Mouse (Mus musculus) B cell, adult 67 days (primary cell): ENCODE data around the gene Grin2c. TPM values are rescaled to one million over a fixed set of nuclear protein-coding genes. Genes with fewer than 3 reads are reported as not detected.

Experiments used
- total RNA-seq, 2 experiments: library from RNA; stranded (reverse); gene quantifications; 4 replicates each; pipeline ENCODE4 v1.2.4; 2023

The Grin2c gene
- not detected for total RNA-seq

DNA sequence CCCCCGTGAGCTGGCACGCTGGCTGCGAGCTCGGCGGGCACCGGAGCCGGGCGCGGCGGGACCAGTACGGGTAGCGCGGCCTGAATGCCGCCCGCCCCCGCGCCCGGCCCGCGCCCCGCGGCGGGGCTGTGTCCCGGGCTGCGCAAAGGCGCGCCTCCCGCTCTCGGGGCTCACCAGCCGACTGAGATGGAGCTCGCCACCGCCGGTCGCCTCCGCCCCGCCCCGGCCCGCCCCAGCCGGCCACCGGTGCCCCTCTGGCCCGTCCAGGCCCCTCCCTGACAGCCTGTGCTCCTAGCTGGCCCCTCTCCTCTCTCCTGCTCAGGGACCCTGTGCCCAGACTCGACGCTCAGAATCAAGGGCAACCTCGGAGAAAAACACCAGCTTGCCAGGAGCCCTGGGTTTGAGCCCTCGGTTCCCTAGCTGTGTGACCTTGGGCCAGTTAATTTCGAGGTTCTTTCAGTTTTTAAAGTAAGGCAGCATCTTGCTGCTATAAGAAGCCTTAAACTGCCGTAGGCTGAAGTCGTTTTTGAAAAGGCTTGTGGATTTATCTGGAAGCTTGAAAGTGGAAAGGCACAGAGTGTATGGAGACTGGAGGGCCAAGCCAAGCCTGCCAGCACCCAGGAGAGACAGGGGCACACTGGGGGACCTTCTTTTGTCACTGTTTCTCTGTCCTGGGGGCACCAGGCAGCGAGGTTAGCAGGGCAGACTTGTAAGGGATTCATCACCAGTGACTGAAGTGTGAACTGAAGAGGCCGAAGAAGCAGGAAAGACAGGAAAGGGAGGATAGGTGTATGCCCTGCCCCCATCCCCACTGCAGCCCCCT is at the start of gene Grin2c:
Gene Grin2c, minus strand, starts transcription at position 183 of the 823 bp plus-strand sequence.

DNA sequence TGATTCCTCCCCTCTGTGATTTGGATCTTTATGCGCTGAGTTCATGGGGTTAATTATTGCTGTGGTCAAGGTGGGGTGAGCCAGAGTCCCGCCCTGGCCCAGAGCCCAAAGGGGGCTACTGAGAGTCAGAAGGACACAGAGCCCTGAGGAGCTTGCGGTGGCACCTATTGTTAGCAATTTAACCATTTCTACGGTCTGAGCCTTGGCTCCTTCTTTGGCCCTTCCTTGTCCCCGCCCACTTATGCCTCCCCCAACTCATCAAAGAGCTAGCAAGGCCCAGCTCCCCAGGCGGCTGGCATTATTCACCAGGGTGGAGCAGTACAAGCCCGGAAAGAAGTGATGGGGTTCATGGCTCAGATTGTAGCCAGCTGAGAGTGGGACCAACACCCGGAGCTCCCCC is 39.8 kb upstream of the Grin2c start, which contains the start of gene Otop2:
Gene Otop2, plus strand, starts transcription at position 301 of the 400 bp plus-strand sequence.

DNA sequence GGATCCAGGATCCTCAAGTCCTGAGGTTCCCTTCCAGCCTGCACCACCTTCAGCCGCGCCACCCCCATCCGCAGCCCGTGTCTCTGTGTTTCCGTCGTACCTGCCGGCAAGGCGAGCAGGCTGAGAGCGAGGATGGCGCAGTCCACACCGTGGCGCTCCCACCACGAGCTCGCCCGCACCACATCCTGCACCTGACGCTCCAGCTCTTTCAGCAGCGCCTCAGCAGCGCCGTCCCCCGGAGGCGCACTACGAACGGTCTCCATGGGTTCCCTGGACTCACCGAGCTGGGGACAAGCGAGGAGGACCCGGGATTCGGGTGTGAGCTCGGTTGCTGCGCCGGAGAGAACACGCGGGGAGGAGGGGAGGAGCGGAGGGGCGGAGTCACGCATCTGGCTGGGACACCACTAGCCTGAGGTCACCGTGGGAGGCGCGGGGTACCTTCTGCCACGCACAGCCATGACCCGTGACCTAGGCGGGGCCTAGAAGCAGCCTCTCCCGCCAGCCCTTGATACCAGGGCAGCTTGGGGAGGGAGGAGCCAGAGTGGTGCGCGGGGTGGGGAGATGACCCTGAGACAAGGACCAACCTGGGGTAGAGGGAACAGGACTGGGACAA is 30.3 kb upstream of the Grin2c start, which contains the start of gene Fads6:
Gene Fads6, minus strand, starts transcription at position 450 of the 613 bp plus-strand sequence.

DNA sequence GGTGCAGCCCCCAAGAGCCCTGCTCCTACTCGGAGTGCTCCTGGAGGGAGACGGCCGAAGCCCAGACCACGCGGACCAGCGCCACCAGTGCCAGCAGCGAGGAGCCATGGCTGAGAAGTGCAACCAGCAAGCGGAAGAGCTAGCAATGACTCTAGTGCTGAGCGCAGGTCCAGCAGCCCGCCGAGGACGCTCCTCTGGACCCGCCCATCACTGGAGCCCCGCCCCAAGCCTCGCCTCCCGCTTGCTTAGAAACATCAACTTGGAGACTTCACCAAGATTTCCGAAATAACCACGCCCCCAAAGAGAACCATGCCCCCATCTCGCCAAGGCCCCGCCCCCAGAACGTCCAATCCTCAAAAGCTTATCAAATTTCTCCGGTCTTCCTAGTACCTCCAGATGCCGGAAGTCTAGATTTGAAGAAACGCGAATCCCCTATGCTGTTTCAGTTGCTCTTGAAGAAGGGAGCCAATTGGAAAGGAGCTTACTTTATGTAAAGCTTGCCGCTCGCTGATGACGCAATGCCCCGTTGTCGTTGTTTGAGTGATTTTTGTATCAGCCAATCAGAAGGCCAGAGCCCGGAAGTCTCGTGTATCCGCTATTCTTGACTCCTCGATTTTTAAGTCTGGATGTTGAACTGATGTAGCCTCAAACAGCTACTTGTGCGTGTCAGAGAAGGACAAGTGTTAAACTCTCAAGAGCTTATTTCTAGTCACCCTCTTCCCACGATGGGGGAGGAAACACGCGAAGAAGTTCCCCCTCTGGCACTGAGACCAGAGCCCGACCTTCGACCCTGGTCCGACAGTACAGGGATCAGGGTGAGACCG is 9.9 kb upstream of the Grin2c start, which contains the start of gene Fdxr:
Gene Fdxr, minus strand, starts transcription at position 271 of the 824 bp plus-strand sequence.

Other genes starting within 250 kb of the Grin2c start
- gene Cd300ld4, start 240.2 kb downstream of the Grin2c start, total RNA-seq, result not detected
- not detected for gene Cd300ld5, start 229.5 kb downstream of the Grin2c start, total RNA-seq
- not detected for gene Cd300ld3, start 218.8 kb downstream of the Grin2c start, total RNA-seq
- under 1 TPM in 1 of 2 experiments, not detected in 1; 0.67 TPM for gene Cd300e, start 205.1 kb downstream of the Grin2c start, total RNA-seq
- 1 to 10 TPM; 6.3 to 8.4 TPM for gene Rab37, start 175.8 kb downstream of the Grin2c start, total RNA-seq
- gene Cd300lf, start 133.3 kb downstream of the Grin2c start, total RNA-seq, result 10 to 100 TPM in 1 of 2 experiments, 1 to 10 TPM in 1; 6.3 to 12.4 TPM
- gene Slc9a3r1, start 103.9 kb downstream of the Grin2c start, total RNA-seq, result 10 to 100 TPM; 83.4 to 90.5 TPM
- gene Tmem104, start 79.8 kb downstream of the Grin2c start, total RNA-seq, result 10 to 100 TPM; 11.5 to 20.2 TPM
- 10 to 100 TPM; 17.5 to 21.0 TPM for gene Nat9, start 79.4 kb downstream of the Grin2c start, total RNA-seq
- 10 to 100 TPM; 21.8 to 23.8 TPM for gene Fdxr, start 9.8 kb upstream of the Grin2c start, total RNA-seq
- under 1 TPM in 1 of 2 experiments, not detected in 1; 0.33 TPM for gene Fads6, start 30.4 kb upstream of the Grin2c start, total RNA-seq
- not detected for gene Otop2, start 39.9 kb upstream of the Grin2c start, total RNA-seq
- gene Ush1g, start 54.8 kb upstream of the Grin2c start, total RNA-seq, result not detected
- not detected for gene Otop3, start 67.5 kb upstream of the Grin2c start, total RNA-seq
- under 1 TPM; 0.49 to 0.71 TPM for gene Hid1, start 100.5 kb upstream of the Grin2c start, total RNA-seq
- gene Cdr2l, start 114.7 kb upstream of the Grin2c start, total RNA-seq, result not detected
- gene Mrpl58, start 136.5 kb upstream of the Grin2c start, total RNA-seq, result 10 to 100 TPM; 45.7 to 47.3 TPM
- gene Atp5h, start 152.7 kb upstream of the Grin2c start, total RNA-seq, result 100 to 1,000 TPM; 178 to 191 TPM
- gene Kctd2, start 152.9 kb upstream of the Grin2c start, total RNA-seq, result 10 to 100 TPM; 45.6 to 46.5 TPM
- gene Trim80, start 173.3 kb upstream of the Grin2c start, total RNA-seq, result not detected
- not detected for gene Slc16a5, start 195.2 kb upstream of the Grin2c start, total RNA-seq
- 10 to 100 TPM; 12.8 to 17.2 TPM for gene Armc7, start 208.4 kb upstream of the Grin2c start, total RNA-seq
- 10 to 100 TPM; 80.8 to 91.6 TPM for gene Nt5c, start 224.6 kb upstream of the Grin2c start, total RNA-seq
- gene Jpt1, start 247.1 kb upstream of the Grin2c start, total RNA-seq, result 100 to 1,000 TPM; 204 to 206 TPM